Mouse (Mus musculus): ENCODE measurements around the gene Ppp2r5b. TPM values are rescaled to one million over a fixed set of nuclear protein-coding genes. Genes with fewer than 3 reads are reported as not detected.

Ppp2r5b gene
- polyA plus RNA-seq, 1 experiment from 2014 or later: 117 TPM

DNA sequence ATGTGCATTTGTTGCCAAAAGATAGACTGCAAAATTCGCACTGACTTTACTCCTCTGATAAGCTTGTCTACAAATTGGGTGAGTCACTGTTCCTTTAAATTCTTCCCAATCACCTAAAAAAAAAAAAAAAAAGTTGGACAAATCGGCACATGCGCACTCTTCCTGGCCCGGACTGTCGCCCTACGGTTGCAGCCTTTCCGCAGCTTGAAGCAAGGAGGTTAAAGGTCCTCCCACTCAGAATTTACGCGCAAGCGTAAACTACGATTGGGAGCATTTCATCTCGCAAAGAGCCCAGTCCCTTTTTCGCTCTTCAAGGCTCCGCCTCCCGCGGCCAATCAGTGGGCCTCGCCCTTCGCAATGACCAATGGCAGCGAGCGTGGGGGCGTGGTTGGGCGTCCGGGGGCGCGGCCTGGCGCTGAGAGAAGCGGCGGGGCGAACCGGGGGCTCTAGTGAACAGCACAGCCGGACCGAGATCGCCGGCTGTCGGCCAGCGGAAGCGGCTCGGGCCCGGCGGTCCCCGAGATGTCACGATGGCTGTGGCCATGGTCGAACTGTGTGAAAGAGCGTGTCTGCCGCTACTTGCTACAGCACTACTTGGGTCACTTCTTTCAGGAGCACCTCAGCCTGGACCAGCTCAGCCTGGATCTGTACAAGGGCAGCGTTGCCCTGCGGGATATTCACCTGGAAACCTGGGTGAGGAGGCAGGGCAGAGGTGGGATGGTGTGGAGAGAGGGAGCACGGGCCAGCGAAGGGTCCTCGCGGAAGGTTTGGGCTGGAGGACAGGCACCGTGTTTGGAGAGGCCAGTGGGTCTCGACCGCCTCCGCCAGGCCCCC lies 5.8 kb upstream of the Ppp2r5b start, which contains the start of gene Atg2a:
Atg2a (plus strand) TSS at position 395 of the 834 bp plus-strand sequence.
- H3K9ac ChIP-seq (replicated peaks; ENCODE audit: low read depth, low read length): peak within 1 kb of the TSS; percentile 86
- WGBS: 0% methylated on average over 55 of the region's 55 CpGs
- H3K36me3 ChIP-seq (ENCODE audit: control insufficient read depth, insufficient read depth): peaks cover 5% of the 10 kb centered on the region; the same call in 1 of the 2 replicates
- peak; percentile 95 for ATAC-seq
- H3K4me3 ChIP-seq (replicated peaks; ENCODE audit: low read length): peak within 1 kb of the TSS; percentile 75
- no peaks in the 10 kb centered on the region for H3K27me3 ChIP-seq (replicated peaks; ENCODE audit: control insufficient read depth, insufficient read depth, low read length)
- no peaks in the 10 kb centered on the region for H3K9me3 ChIP-seq (ENCODE audit: control insufficient read depth, low read length)
- H3K27ac ChIP-seq (ENCODE audit: low read length): peak within 1 kb of the TSS; percentile 59
- peaks cover 16% of the 10 kb centered on the region for H3K4me1 ChIP-seq (replicated peaks; ENCODE audit: control insufficient read depth, insufficient read depth, low read length)
- H3K4me2 ChIP-seq (ENCODE audit: low read length): peak within 1 kb of the TSS; percentile 82

- Histone ChIP-seq H3K27me3 (replicated peaks; ENCODE audit: control insufficient read depth, insufficient read depth, low read length) (no peaks in the 10 kb centered on the region), H3K36me3 (ENCODE audit: control insufficient read depth, insufficient read depth) (no peaks in the 10 kb centered on the region), H3K9ac (replicated peaks; ENCODE audit: low read depth, low read length) (no peak overlapping the region), H3K9me3 (ENCODE audit: control insufficient read depth, low read length) (no peaks in the 10 kb centered on the region), H3K4me3 (replicated peaks; ENCODE audit: low read length) (peak overlapping the region; percentile 75), H3K4me1 (replicated peaks; ENCODE audit: control insufficient read depth, insufficient read depth, low read length) (peaks cover 19% of the 10 kb centered on the region), H3K4me2 (ENCODE audit: low read length) (peak overlapping the region; percentile 82), H3K27ac (ENCODE audit: low read length) (no peak overlapping the region)
- no peak for ATAC-seq
- whole genome bisulfite sequencing: 34% methylated on average over 5 of the region's 5 CpGs
Observed at GRCm38 (mm10) chr19:6240725-6241124, 5.1 kb upstream of the Ppp2r5b start.

DNA sequence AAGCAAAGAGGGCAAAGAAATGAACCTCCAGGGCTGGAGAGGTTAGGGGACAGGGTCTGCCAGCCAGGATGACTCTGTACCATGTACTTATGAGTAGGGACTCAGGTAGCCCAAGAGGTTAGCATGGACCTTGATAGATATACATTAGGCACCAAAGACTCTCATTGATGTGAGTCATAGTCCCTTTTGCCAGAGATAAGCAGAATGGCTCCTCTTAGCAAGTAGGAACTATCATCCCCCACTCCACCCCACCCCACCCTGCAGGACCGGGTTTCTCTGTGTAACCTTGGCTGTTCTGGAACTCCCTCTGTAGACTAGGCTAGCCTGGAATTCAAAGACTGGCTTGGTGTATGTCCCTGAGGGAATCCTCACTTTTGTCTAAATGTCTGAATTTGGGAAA lies 4.5 kb upstream of the Ppp2r5b start:
- Histone ChIP-seq H3K4me1 (replicated peaks; ENCODE audit: control insufficient read depth, insufficient read depth, low read length) (peaks cover 20% of the 10 kb centered on the region), H3K27ac (ENCODE audit: low read length) (no peak overlapping the region), H3K36me3 (ENCODE audit: control insufficient read depth, insufficient read depth) (no peaks in the 10 kb centered on the region), H3K4me2 (ENCODE audit: low read length) (no peak overlapping the region), H3K9ac (replicated peaks; ENCODE audit: low read depth, low read length) (no peak overlapping the region), H3K27me3 (replicated peaks; ENCODE audit: control insufficient read depth, insufficient read depth, low read length) (no peaks in the 10 kb centered on the region), H3K9me3 (ENCODE audit: control insufficient read depth, low read length) (no peaks in the 10 kb centered on the region), H3K4me3 (replicated peaks; ENCODE audit: low read length) (no peak overlapping the region)
- WGBS: 73% methylated on average over 1 of the region's 1 CpGs
- no peak for ATAC-seq

GRCm38 (mm10) chr19:6238740-6239139 lies 3.1 kb upstream of the Ppp2r5b start:
- Histone ChIP-seq H3K4me2 (ENCODE audit: low read length) (no peak overlapping the region), H3K36me3 (ENCODE audit: control insufficient read depth, insufficient read depth) (no peaks in the 10 kb centered on the region), H3K9me3 (ENCODE audit: control insufficient read depth, low read length) (no peaks in the 10 kb centered on the region), H3K4me1 (replicated peaks; ENCODE audit: control insufficient read depth, insufficient read depth, low read length) (peaks cover 34% of the 10 kb centered on the region), H3K27me3 (replicated peaks; ENCODE audit: control insufficient read depth, insufficient read depth, low read length) (no peaks in the 10 kb centered on the region), H3K4me3 (replicated peaks; ENCODE audit: low read length) (no peak overlapping the region), H3K27ac (ENCODE audit: low read length) (no peak overlapping the region), H3K9ac (replicated peaks; ENCODE audit: low read depth, low read length) (no peak overlapping the region)
- ATAC-seq: no peak

DNA sequence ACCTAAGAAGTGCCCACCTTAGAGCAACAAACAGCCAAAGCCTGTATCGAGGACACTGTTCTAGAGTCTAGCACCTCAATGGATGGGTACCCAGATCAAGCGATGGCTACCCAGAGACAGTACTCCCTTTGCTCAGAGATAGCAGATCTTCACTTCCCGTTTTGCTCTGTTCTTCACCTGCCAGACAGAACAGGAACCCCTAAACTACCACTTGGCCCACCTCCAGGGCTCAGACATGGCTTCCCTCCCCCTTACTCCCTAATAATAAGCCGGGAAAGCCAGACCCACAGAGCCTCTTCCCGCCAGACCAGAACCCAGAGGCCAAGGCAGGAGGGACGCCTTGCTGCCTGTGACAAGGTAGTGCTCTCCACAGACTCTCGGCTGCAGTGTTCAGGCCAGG lies 1.2 kb upstream of the Ppp2r5b start:
- no peak for ATAC-seq
- Histone ChIP-seq H3K36me3 (ENCODE audit: control insufficient read depth, insufficient read depth) (no peaks in the 10 kb centered on the region), H3K9ac (replicated peaks; ENCODE audit: low read depth, low read length) (no peak overlapping the region), H3K4me2 (ENCODE audit: low read length) (no peak overlapping the region), H3K4me1 (replicated peaks; ENCODE audit: control insufficient read depth, insufficient read depth, low read length) (peaks cover 22% of the 10 kb centered on the region), H3K27ac (ENCODE audit: low read length) (no peak overlapping the region), H3K9me3 (ENCODE audit: control insufficient read depth, low read length) (no peaks in the 10 kb centered on the region), H3K27me3 (replicated peaks; ENCODE audit: control insufficient read depth, insufficient read depth, low read length) (no peaks in the 10 kb centered on the region), H3K4me3 (replicated peaks; ENCODE audit: low read length) (no peak overlapping the region)
- WGBS: 78% methylated on average over 7 of the region's 7 CpGs

- H3K4me1 ChIP-seq (replicated peaks; ENCODE audit: control insufficient read depth, insufficient read depth, low read length): peaks cover 22% of the 10 kb centered on the region
- peak overlapping the region; percentile 91 for H3K4me3 ChIP-seq (replicated peaks; ENCODE audit: low read length)
- peak overlapping the region; percentile 99 for H3K4me2 ChIP-seq (ENCODE audit: low read length)
- peak overlapping the region; percentile 95 for H3K27ac ChIP-seq (ENCODE audit: low read length)
- H3K27me3 ChIP-seq (replicated peaks; ENCODE audit: control insufficient read depth, insufficient read depth, low read length): no peaks in the 10 kb centered on the region
- peaks cover 2% of the 10 kb centered on the region; the same call in 1 of the 2 replicates for H3K36me3 ChIP-seq (ENCODE audit: control insufficient read depth, insufficient read depth)
- peak; percentile 91 for ATAC-seq
- no peaks in the 10 kb centered on the region for H3K9me3 ChIP-seq (ENCODE audit: control insufficient read depth, low read length)
- WGBS: 0% methylated on average over 9 of the region's 9 CpGs
- H3K9ac ChIP-seq (replicated peaks; ENCODE audit: low read depth, low read length): peak overlapping the region; percentile 86
Observed at GRCm38 (mm10) chr19:6236053-6236441, 375 bp upstream of the Ppp2r5b start.

DNA sequence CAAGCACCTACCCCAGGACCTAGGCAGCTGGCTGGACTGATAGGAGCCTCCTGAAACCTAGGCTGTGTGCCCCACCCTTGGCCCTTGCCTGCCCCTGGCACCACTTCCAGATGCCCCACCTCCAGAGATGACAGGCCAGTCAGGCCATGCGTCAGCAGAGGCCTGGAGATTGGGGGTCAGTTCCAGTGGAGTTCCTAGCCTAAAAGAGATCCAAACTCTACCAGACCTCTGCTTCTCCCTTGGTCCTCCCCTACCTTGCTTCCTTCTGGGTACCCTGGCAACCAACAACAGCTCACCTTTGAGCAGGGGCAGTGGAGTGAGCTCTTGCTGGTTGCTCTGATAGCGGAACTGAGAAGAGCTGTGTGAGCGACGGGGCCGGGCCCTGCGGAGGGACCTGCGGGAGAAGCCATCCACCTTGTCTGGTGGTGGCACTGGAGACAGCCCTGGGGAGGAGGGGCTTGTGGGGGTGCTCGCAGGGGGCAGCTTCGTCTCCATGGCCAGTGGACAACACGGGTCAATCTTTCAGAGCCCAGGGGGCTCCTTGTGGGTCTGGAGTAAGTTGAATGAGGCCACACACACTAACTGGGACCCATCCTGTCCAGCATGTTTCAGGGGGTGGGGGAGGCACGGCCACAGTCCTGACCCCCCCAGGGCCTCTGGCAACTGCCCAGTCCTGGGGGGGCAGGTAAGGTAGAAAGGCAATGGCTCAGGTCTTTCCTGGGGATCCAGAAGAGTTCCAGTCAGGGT lies 1.2 kb downstream of the Ppp2r5b start:
- WGBS: 66% methylated on average over 11 of the region's 11 CpGs
- no peak overlapping the region for H3K27ac ChIP-seq (ENCODE audit: low read length)
- H3K4me1 ChIP-seq (replicated peaks; ENCODE audit: control insufficient read depth, insufficient read depth, low read length): peaks cover 22% of the 10 kb centered on the region
- no peak for ATAC-seq
- peak overlapping the region; percentile 91 for H3K4me3 ChIP-seq (replicated peaks; ENCODE audit: low read length)
- H3K9me3 ChIP-seq (ENCODE audit: control insufficient read depth, low read length): no peaks in the 10 kb centered on the region
- peak overlapping the region; percentile 99 for H3K4me2 ChIP-seq (ENCODE audit: low read length)
- H3K9ac ChIP-seq (replicated peaks; ENCODE audit: low read depth, low read length): peak overlapping the region; percentile 86
- H3K36me3 ChIP-seq (ENCODE audit: control insufficient read depth, insufficient read depth): peaks cover 4% of the 10 kb centered on the region; the same call in 1 of the 2 replicates
- no peaks in the 10 kb centered on the region for H3K27me3 ChIP-seq (replicated peaks; ENCODE audit: control insufficient read depth, insufficient read depth, low read length)

GRCm38 (mm10) chr19:6233647-6234046 lies 2.0 kb downstream of the Ppp2r5b start:
- WGBS: 91% methylated on average over 16 of the region's 16 CpGs
- Histone ChIP-seq H3K36me3 (ENCODE audit: control insufficient read depth, insufficient read depth) (peaks cover 4% of the 10 kb centered on the region; the same call in 1 of the 2 replicates), H3K27ac (ENCODE audit: low read length) (no peak overlapping the region), H3K4me1 (replicated peaks; ENCODE audit: control insufficient read depth, insufficient read depth, low read length) (peaks cover 22% of the 10 kb centered on the region), H3K4me2 (ENCODE audit: low read length) (no peak overlapping the region), H3K9me3 (ENCODE audit: control insufficient read depth, low read length) (no peaks in the 10 kb centered on the region), H3K9ac (replicated peaks; ENCODE audit: low read depth, low read length) (no peak overlapping the region), H3K27me3 (replicated peaks; ENCODE audit: control insufficient read depth, insufficient read depth, low read length) (no peaks in the 10 kb centered on the region), H3K4me3 (replicated peaks; ENCODE audit: low read length) (no peak overlapping the region)
- no peak for ATAC-seq

DNA sequence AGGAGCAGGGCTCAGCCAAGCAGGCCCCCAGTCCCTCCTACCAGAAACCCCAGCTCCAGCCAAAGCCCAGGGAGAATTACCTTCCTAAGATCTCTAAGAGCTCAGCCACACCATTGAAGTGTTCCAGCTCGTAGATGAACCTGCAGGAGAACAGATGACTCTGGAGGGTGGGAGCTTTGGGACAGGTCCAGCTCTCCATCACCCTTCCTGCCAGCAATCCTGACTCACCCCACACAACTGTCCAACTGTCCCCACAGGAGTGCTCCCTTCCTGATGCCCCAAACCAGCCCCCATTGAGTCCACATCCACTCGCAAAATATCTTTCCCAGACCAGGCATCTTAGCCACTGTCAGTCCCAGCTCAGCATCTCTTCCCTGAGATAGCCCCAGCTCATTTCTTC lies 4.6 kb downstream of the Ppp2r5b start:
- no peak for ATAC-seq
- Histone ChIP-seq H3K9ac (replicated peaks; ENCODE audit: low read depth, low read length) (no peak overlapping the region), H3K4me3 (replicated peaks; ENCODE audit: low read length) (no peak overlapping the region)

More for the DNA sequence above, 4.6 kb downstream of the Ppp2r5b start:
- Histone ChIP-seq H3K27me3 (replicated peaks; ENCODE audit: control insufficient read depth, insufficient read depth, low read length) (no peaks in the 10 kb centered on the region), H3K9me3 (ENCODE audit: control insufficient read depth, low read length) (no peaks in the 10 kb centered on the region), H3K4me1 (replicated peaks; ENCODE audit: control insufficient read depth, insufficient read depth, low read length) (peaks cover 17% of the 10 kb centered on the region), H3K36me3 (ENCODE audit: control insufficient read depth, insufficient read depth) (peaks cover 13% of the 10 kb centered on the region; the same call in 1 of the 2 replicates), H3K27ac (ENCODE audit: low read length) (no peak overlapping the region), H3K4me2 (ENCODE audit: low read length) (no peak overlapping the region)
- WGBS: 89% methylated on average over 2 of the region's 2 CpGs
